Mouse (Mus musculus) layer of hippocampus, adult 2 months (tissue): ENCODE data around the gene Fbxo6. TPM values are rescaled to one million over a fixed set of nuclear protein-coding genes. Genes with fewer than 3 reads are reported as not detected.
"Not testable (repeated sequence)": the region's sequence is repeated elsewhere in the genome, so short reads cannot be mapped to it uniquely, and the experiment has no call there.

Experiments
- DNase-seq, 2 experiments: peaks; one replicate each; pipeline ENCODE4 v3.0.0; 2022; ENCODE audit warnings: low spot score in 2 of 2
- H3K27ac ChIP-seq: fragments of 200-600 bp; 2 replicates; pipeline ENCODE4 v1.8.1; 2022
- H3K4me3 ChIP-seq: fragments of 200-600 bp; 2 replicates; pipeline ENCODE4 v1.8.1; 2022; ENCODE audit warnings: mild to moderate bottlenecking
- CTCF ChIP-seq: fragments of 200-600 bp; conservative IDR thresholded peaks from 2 replicates; pipeline ENCODE4 v1.8.1; 2022; ENCODE audit warnings: antibody characterized with exemption, mild to moderate bottlenecking, moderate library complexity
- long read RNA-seq, 2 experiments: library from polyadenylated mRNA; stranded (forward); transcript quantifications; one replicate each; pipeline ENCODE4 v2.0.0; 2021; ENCODE audit warnings: borderline mapping rate in 2 of 2
- total RNA-seq, 2 experiments: library from RNA; stranded (reverse); gene quantifications; 2 replicates each; pipeline ENCODE4 v1.2.3; 2021

The Fbxo6 gene
- 10 to 100 TPM; 25.4 to 29.8 TPM for total RNA-seq
- long read RNA-seq, experiment 1, transcript Fbxo6-201 (6 exons, 1,346 nt) = major isoform, 6 of 21 reads
- long read RNA-seq, experiment 1, partial matches to known transcripts = 0 of 21 reads
- long read RNA-seq, experiment 1, other reads (novel, unspliced or antisense) = 5 of 21 reads
- long read RNA-seq, experiment 2, transcript Fbxo6-201 (6 exons, 1,346 nt) = major isoform, 6 of 19 reads
- long read RNA-seq, experiment 2, partial matches to known transcripts = 4 of 19 reads
- long read RNA-seq, experiment 2, other reads (novel, unspliced or antisense) = 4 of 19 reads

DNA sequence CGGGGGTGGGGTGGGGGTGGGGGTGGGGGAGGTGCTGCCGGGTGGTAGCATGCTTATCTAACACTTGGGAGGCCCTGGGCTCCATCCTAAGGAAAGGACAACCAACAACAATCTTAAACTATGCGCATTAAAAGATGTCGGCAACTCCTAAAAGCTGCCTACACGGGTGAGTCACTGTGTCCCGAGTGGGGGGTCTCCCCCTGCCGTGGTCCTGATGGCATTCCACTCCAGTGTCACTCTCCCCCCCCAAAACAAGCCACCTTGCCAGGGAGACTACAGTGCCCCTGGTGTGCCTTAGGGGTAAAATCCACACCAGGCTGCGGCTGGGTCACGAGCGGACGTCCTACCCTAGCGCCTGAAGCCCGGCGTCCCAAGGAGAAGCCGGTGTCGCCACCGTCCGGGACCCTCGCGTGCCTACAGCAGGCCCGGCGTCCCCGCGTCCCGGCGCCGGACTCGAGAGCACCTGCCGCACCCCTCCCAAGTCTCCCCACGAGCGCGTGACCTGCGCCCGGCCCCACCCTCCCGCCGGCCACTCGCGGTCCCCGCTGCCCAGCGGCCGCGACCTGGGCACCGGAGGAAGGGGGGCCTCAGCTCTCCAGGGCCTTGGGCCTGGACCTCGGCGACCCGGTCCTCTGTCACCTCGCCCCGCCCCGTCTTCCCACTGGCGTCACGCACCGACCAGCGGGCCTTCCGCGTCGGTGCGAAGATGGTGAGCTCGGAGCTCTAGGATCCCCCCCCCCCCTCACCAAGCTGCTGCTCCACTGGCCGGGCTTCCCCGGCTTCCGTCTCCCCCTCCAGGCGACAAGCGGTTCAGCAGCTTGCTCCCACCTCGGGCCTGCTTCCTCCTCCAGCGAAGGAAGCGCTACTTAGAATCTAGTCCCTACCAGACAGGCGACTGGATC, at the start of gene Fbxo6:
TSS of gene Fbxo6 (minus strand) at position 874 of the 902 bp plus-strand sequence.
- H3K4me3 ChIP-seq = peak within 1 kb of the TSS; percentile 87
- H3K27ac ChIP-seq = peak within 1 kb of the TSS; percentile 99
- TF ChIP-seq CTCF = peak; percentile 71
- peak; percentile 86 to 89 for DNase-seq

DNA sequence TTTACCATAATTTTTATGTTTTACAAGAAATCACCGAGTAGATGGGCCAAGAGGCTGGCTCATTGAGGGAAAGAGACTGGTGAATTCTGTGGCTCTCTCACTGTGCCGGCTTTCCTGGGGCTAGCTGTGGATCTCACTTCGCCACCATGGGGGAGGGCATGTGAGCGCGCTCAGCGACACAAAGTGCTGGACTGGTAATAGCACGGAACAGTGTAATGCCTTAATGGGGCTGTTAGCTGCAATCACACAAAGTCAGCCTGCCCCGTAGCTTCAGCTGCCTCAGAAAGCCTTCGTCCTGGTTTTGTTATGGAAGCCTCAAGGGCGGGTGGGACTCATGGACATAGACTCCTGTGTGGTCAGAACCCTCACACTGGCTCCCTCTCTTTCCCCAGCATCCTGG, 46.8 kb upstream of the Fbxo6 start:
- no peak overlapping the region for H3K4me3 ChIP-seq
- TF ChIP-seq CTCF = no peak
- no peak for DNase-seq
- H3K27ac ChIP-seq = no peak overlapping the region

DNA sequence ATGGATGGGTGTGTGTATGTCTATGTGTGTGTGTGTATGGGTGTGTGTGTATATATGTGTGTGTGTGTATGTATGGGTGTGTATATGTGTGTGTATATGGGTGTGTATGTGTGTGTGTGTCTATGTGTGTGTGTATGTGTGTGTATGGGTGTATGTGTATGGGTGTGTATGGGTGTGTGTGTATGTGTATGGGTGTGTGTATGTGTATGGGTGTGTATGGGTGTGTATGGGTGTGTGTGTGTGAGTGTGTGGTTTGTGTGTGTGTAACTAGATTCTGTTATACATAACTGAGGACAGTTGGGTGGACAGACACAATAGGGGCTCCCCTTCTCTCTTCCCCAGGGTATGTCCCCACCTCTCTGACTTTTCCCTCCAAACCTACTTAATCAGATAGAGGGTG, 42.5 kb upstream of the Fbxo6 start:
- no peak for TF ChIP-seq CTCF
- DNase-seq = no peak
- Histone ChIP-seq H3K4me3 (no peak overlapping the region), H3K27ac (no peak overlapping the region)

DNA sequence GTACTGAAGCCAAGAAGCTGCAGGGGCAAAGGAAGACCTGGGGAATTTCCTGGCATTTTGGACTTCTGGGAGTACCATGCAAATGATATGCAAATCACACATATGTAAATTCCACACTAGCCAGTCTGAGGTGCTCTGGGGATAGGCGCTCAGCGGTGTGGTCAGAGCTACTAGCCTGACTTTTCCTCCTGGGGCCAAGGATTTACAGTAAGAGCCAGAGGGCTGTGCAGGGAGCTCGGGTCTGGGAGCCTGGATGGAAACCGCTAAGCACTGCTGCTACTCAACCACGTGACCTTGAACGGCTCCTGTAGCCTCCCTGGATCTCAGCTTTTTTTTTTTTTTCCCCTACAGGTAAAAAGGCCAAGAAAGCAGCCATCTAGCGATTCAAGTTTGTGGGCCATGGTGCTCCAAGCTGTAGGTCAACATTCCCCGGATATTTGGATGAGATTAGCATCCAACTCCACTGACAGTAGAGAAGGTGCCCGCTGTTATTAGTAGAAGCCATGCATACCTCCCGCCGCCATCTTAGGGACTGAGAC, 40.8 kb upstream of the Fbxo6 start:
- no peak for DNase-seq
- H3K4me3 ChIP-seq = no peak overlapping the region
- no peak overlapping the region for H3K27ac ChIP-seq
- TF ChIP-seq CTCF = no peak

DNA sequence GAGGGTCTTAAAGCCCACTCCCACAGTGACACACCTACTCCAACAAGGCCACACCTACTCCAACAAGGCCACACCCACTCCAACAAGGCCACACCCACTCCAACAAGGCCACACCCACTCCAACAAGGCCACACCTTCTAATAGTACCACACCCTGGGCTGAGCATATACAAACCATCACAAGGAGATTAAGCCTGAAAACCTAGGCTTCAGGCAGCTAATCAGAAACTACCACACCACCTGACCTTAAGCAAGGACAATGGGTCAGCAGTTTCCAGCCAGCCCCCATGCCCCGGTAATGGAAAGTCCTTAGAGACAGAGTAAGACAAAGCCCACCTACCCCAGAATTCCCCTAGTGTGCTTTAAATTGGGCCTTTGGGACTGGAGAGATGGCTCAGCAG, 36.8 kb upstream of the Fbxo6 start:
- H3K27ac ChIP-seq, DNase-seq, H3K4me3 ChIP-seq: not testable (repeated sequence)

DNA sequence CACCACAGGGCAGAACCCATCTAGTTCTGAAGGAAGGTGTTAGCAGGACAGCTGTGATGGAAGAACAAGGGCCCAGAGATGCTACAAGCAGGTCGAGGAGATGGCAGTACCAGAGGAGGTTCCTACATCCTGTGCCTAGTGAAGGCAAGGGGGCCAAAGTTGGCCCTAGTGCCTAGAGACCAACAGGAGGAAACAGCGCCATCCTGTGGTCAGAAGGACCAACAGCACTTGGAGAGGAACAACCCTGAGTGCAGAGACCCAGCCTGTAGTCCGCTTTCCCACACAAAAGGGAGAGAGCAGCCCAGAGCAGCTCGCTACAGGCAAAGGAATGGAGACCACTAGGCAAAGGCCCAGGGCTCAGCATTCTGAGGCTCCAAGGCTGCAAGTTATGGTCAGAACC, 33.9 kb upstream of the Fbxo6 start:
- Histone ChIP-seq H3K4me3 (no peak overlapping the region), H3K27ac (no peak overlapping the region)
- peak; percentile 58 for TF ChIP-seq CTCF
- no peak for DNase-seq

DNA sequence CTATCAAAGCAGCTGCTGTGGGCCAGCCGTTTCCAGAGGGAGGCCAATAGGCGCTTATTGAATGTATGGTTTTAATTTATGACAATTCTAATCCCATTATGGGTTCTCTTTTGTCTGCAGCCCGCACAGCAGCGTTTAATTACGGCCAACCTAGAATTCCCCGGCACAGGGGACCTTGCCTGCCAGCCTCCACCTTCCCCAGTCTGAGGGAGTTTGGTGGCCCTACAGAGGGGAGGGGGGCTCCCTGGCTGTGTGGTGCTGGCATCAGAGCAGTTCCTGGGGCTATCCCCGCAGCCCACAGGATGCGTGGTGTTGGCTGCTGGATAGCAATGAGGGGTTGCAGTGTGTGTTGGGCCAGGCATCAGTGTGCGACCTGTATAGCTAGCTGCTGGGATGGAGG, 32.6 kb upstream of the Fbxo6 start:
- H3K4me3 ChIP-seq = no peak overlapping the region
- TF ChIP-seq CTCF = no peak
- no peak for DNase-seq
- no peak overlapping the region for H3K27ac ChIP-seq

DNA sequence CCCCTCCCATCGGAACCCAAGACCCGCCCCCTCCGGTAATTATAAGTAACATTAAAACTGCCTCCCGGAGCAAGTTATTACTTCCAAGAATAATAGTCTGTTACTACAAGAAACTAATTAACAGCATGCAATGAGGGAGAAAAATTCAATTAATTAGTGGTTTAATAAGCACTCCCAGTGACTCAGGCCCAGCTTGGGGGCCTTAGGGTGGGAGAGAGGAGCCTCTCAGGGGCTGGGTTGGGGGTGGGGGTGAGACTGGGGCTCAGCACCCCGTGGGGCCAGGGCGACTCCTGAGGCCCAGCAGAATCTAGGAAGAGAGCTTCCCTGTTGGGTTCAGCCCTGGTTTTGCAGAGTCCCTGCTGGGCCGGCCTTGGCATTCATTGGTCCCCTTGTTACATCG, 30.4 kb upstream of the Fbxo6 start:
- H3K27ac ChIP-seq = 0 out of 2 replicates have a peak overlapping the region, but pooled peaks have one; percentile 23
- no peak for TF ChIP-seq CTCF
- no peak for DNase-seq
- no peak overlapping the region for H3K4me3 ChIP-seq

DNA sequence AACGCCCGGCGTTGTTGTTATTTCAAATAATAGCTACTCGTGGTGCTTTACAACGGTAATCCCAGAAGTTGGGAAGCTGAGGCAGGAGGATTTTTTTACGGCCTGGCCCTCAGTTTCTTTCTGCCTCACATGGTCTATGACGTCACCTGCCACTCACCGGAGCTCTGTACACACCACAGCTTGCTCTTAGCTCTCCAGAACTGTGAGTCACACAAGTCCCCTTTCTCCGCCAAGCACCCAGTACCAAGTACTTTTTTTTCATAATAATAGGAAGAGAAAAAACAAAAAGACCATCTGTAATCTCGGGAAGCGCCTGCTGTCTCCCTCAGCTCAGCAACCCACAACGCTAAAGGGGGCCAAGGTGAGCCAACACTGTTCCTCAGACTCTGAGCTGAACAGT, 29.5 kb upstream of the Fbxo6 start:
- peak; percentile 38 to 74 for DNase-seq
- no peak overlapping the region for H3K4me3 ChIP-seq
- TF ChIP-seq CTCF = no peak
- peak overlapping the region; percentile 70 for H3K27ac ChIP-seq

DNA sequence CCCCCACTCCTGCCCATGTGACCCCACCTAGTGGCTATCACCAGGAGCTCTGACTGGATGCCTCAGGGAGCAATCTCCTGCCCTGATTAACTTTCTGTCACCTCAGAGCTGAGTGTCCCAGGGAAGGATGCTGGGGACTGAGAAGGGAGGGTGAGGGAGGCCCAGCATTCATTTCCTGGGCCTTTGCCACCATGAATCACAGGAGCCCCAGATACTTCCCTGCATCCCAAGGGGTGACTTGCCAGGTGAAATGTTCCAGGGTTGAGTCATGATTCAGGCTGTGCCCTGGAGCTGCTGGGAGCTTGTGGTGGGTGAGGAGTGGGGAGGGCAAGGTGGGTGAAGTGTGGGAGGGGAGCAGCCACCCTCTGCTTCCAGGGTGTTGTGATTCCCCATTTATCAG, 25.8 kb upstream of the Fbxo6 start:
- TF ChIP-seq CTCF = no peak

DNA sequence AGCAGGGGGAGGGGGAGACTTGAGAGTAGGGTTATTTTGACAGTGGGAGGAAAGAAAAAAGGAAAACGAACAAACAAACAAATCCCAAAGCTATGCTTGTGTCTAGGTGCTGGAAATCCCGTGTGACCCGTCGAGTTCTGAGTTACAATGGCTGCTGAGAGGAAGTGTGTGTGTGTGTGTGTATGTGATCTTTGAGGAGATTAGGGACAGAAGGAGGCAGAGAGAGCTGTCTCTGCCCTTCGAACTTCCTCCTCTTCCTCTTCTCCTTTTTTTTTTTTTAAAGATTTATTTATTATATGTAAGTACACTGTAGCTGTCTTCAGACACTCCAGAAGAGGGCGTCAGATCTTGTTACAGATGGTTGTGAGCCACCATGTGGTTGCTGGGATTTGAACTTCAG, 24.7 kb upstream of the Fbxo6 start:
- H3K4me3 ChIP-seq, DNase-seq: not testable (repeated sequence)
- 0 out of 2 replicates have a peak, but pooled peaks have one; percentile 6 for TF ChIP-seq CTCF
- H3K27ac ChIP-seq = peak overlapping the region; percentile 80; the same call in 1 of the 2 replicates

More for the DNA sequence above, 25.8 kb upstream of the Fbxo6 start:
- H3K4me3 ChIP-seq = no peak overlapping the region
- no peak for DNase-seq
- no peak overlapping the region for H3K27ac ChIP-seq

DNA sequence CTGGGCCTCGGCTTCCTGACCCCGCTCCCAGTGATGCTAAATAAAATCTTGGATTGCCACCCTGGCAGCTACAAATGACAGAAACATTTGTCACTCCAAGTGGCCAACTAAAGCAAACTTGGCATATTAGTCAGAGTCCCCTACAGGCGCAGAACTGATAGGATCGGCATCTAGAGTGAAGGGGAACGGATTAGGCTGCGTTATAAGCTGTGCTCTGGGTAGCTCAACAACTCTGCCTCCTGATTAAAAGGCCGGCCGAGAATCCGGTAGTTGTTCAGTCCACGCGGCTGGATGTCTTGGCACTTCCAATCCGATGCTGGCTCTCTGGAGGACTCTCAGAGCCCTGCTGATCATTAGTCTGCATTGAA, 22.5 kb upstream of the Fbxo6 start:
- peak; percentile 53 for TF ChIP-seq CTCF
- H3K27ac ChIP-seq = peak overlapping the region; percentile 80
- no peak for DNase-seq
- peak overlapping the region; percentile 44 for H3K4me3 ChIP-seq

DNA sequence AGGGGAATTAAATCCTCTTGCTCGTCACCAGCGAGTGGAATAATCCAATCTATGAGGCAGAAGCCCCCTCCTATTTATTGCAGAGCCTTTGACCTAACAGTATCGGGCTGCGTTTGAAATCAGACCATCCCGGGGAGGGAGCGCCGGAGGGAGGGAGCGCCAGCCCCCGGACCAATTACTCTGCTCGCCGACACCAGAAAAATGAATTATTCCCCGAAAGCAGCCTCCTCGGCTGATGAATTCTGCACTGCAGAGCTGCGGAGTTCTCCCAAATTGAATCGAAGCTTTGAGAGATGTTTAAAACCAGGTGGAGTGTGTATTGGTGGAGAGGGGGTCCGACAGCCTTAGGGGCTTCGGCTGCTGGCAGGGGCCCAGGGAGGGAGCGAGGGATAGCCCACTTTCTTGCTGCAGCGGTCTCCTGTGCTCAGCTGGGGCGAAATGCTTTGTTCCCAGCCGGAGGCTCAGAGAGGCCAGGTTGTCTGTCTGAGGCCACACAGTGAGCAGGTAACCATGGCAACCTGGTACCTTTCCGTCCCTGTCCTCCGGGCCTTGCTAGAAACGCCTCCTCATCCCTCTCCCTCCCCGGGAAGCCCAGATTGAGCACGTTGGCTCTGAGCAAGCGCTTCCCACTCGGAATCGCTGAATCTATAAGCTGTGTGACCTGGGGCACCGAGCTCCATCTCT, 22.0 kb upstream of the Fbxo6 start:
- H3K4me3 ChIP-seq = peak overlapping the region; percentile 44
- no peak for DNase-seq
- peak overlapping the region; percentile 80 for H3K27ac ChIP-seq
- no peak for TF ChIP-seq CTCF
